Mouse (Mus musculus): ENCODE data around the gene Ebi3.

DNA sequence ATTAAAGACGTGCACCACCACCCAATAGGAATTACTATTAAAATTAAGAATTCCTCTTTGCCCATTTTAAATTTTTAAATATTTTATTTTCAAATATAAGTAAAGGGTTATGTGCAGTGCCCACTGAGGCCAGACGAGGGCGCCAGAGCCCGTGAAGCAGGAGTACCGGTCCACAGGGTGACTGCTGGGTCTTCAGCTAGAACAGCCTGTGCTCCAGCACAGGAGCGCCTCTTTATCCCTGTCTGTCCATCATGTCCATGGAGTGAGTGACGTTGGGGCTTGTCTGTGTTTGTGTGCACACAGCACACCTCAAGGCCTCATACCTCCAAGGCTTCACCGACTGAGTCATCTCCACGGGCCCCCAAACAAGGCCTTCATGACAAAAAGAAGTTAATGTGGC is 4.7 kb downstream of the Ebi3 start:
- TF ChIP-seq POLR2A (IDR thresholded peaks at IDR 0.05; ENCODE audit: low read depth, low read length) (peak; percentile 21; the same call in 1 of the 2 replicates), CTCF (IDR thresholded peaks at IDR 0.05; ENCODE audit: borderline replicate concordance, insufficient read depth, low read length) (peak; percentile 85)
